Mouse (Mus musculus): ENCODE measurements around the gene Gm21149.
"Not testable (repeated sequence)": the region's sequence is repeated elsewhere in the genome, so short reads cannot be mapped to it uniquely, and the experiment has no call there.

DNA sequence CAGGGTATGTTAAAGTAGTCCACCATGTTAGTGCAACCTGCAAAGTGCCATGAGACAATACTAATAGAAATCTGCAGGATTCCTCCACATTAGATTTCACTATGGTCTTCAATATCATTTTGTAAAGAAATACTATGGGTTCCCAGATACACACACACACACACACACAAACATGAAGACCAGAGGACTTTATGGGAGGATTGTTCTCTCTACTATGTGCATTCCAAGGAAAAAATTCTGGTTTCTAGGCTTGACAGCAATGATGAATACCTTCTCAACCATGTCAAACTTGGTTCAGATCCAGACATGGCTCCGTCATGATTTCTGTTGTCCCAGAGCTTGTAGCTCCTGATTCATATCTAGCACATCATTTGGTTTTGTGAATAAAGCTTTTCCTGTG is 10.1 kb downstream of the Gm21149 start:
- not testable (repeated sequence) for TF ChIP-seq E2F4 (IDR thresholded peaks at IDR 0.05; ENCODE audit: insufficient read depth); POLR2AphosphoS2 (IDR thresholded peaks at IDR 0.05; ENCODE audit: insufficient read length, low read depth); USF1 (IDR thresholded peaks at IDR 0.05; ENCODE audit: low read depth); MAX (IDR thresholded peaks at IDR 0.05; ENCODE audit: low read depth); CEBPB (IDR thresholded peaks at IDR 0.05; ENCODE audit: insufficient read depth, poor library complexity, severe bottlenecking); TCF12 (IDR thresholded peaks at IDR 0.05; ENCODE audit: insufficient read depth, poor library complexity, severe bottlenecking); MYOD1 (IDR thresholded peaks at IDR 0.05; ENCODE audit: control insufficient read depth in 1 of 3, insufficient read length in 2 of 3, low read depth in 2 of 3); POLR2A (IDR thresholded peaks at IDR 0.05; ENCODE audit: insufficient read length, low read depth); SRF (IDR thresholded peaks at IDR 0.05; ENCODE audit: control insufficient read depth, insufficient read length, low read depth)

All from myocyte (in vitro differentiated cells).